Mouse (Mus musculus): ENCODE measurements around the gene Gm20390. TPM values are rescaled to one million over a fixed set of nuclear protein-coding genes. Genes with fewer than 3 reads are reported as not detected.

Gm20390 gene
- total and polyA plus RNA-seq, 2 experiments = 36.2 to 46.7 TPM

- under 1% methylated on average over 65 of the region's 70 CpGs for WGBS
- H3K27me3 ChIP-seq (ENCODE audit: control insufficient read depth, insufficient read depth, low read length) = no peaks in the 10 kb centered on the region
- H3K4me1 ChIP-seq (ENCODE audit: control insufficient read depth, insufficient read depth, low read length) = peaks cover 20% of the 10 kb centered on the region
- peaks cover 18% of the 10 kb centered on the region for H3K79me2 ChIP-seq (ENCODE audit: control insufficient read depth, insufficient read depth, low read length)
- peak within 1 kb of the TSS; percentile 84 for H3K4me3 ChIP-seq (ENCODE audit: insufficient read depth, low read depth, low read length)
- H3K36me3 ChIP-seq (ENCODE audit: control insufficient read depth, insufficient read depth, low read length) = no peaks in the 10 kb centered on the region
- H3K27ac ChIP-seq (replicated peaks; ENCODE audit: insufficient read depth, low read depth, low read length) = peak within 1 kb of the TSS; percentile 99
- TF ChIP-seq POLR2A (IDR thresholded peaks at IDR 0.05; ENCODE audit: extremely low read depth, insufficient read depth, low read length) (peak; percentile 78), CTCF (IDR thresholded peaks at IDR 0.05; ENCODE audit: low read depth, low read length) (no peak)
- peak; percentile 84 for DNase-seq (ENCODE audit: extremely low read depth, low read depth, low spot score)
- peak within 1 kb of the TSS; percentile 96 for H3K9ac ChIP-seq (ENCODE audit: low read depth, low read length)
Observed at GRCm38 (mm10) chr11:93995720-93996305, 27.7 kb upstream of the Gm20390 start, which contains the start of gene Spag9. TSS of gene Spag9 (plus strand) at chr11:93996091.

- Histone ChIP-seq H3K4me3 (ENCODE audit: insufficient read depth, low read depth, low read length) (peak overlapping the region; percentile 69), H3K4me1 (ENCODE audit: control insufficient read depth, insufficient read depth, low read length) (peaks cover 18% of the 10 kb centered on the region), H3K27me3 (ENCODE audit: control insufficient read depth, insufficient read depth, low read length) (no peaks in the 10 kb centered on the region), H3K27ac (replicated peaks; ENCODE audit: insufficient read depth, low read depth, low read length) (peak overlapping the region; percentile 99), H3K9ac (ENCODE audit: low read depth, low read length) (peak overlapping the region; percentile 91), H3K79me2 (ENCODE audit: control insufficient read depth, insufficient read depth, low read length) (peaks cover 16% of the 10 kb centered on the region), H3K36me3 (ENCODE audit: control insufficient read depth, insufficient read depth, low read length) (no peaks in the 10 kb centered on the region)
- WGBS = 6% methylated on average over 15 of the region's 15 CpGs
- TF ChIP-seq POLR2A (IDR thresholded peaks at IDR 0.05; ENCODE audit: extremely low read depth, insufficient read depth, low read length) = 0 out of 2 replicates have a peak, but pooled peaks have one; percentile 4
- TF ChIP-seq CTCF (IDR thresholded peaks at IDR 0.05; ENCODE audit: low read depth, low read length) = no peak
- peak; percentile 76 for DNase-seq (ENCODE audit: extremely low read depth, low read depth, low spot score)
Observed at GRCm38 (mm10) chr11:93995111-93995719, 27.1 kb upstream of the Gm20390 start.

- TF ChIP-seq CTCF (IDR thresholded peaks at IDR 0.05; ENCODE audit: low read depth, low read length) = no peak
- no peak for TF ChIP-seq POLR2A (IDR thresholded peaks at IDR 0.05; ENCODE audit: extremely low read depth, insufficient read depth, low read length)
- 12% methylated on average over 5 of the region's 5 CpGs for WGBS
- H3K79me2 ChIP-seq (ENCODE audit: control insufficient read depth, insufficient read depth, low read length) = peaks cover 13% of the 10 kb centered on the region
- peaks cover 15% of the 10 kb centered on the region; the same call in 1 of the 2 replicates for H3K4me1 ChIP-seq (ENCODE audit: control insufficient read depth, insufficient read depth, low read length)
- DNase-seq (ENCODE audit: extremely low read depth, low read depth, low spot score) = peak; percentile 66
- H3K27ac ChIP-seq (replicated peaks; ENCODE audit: insufficient read depth, low read depth, low read length) = peak overlapping the region; percentile 99
- no peaks in the 10 kb centered on the region for H3K27me3 ChIP-seq (ENCODE audit: control insufficient read depth, insufficient read depth, low read length)
- H3K9ac ChIP-seq (ENCODE audit: low read depth, low read length) = peak overlapping the region; percentile 91
- peak overlapping the region; percentile 69 for H3K4me3 ChIP-seq (ENCODE audit: insufficient read depth, low read depth, low read length)
- no peaks in the 10 kb centered on the region for H3K36me3 ChIP-seq (ENCODE audit: control insufficient read depth, insufficient read depth, low read length)
Observed at GRCm38 (mm10) chr11:93994531-93994930, 26.4 kb upstream of the Gm20390 start.

GRCm38 (mm10) chr11:93988328-93989062, 20.4 kb upstream of the Gm20390 start:
- H3K4me3 ChIP-seq (ENCODE audit: insufficient read depth, low read depth, low read length) = no peak overlapping the region
- H3K4me1 ChIP-seq (ENCODE audit: control insufficient read depth, insufficient read depth, low read length) = peaks cover 6% of the 10 kb centered on the region; the same call in 1 of the 2 replicates
- no peaks in the 10 kb centered on the region for H3K27me3 ChIP-seq (ENCODE audit: control insufficient read depth, insufficient read depth, low read length)
- 59% methylated on average over 12 of the region's 12 CpGs for WGBS
- no peaks in the 10 kb centered on the region for H3K79me2 ChIP-seq (ENCODE audit: control insufficient read depth, insufficient read depth, low read length)
- H3K27ac ChIP-seq (replicated peaks; ENCODE audit: insufficient read depth, low read depth, low read length) = peak overlapping the region; percentile 64
- H3K9ac ChIP-seq (ENCODE audit: low read depth, low read length) = 0 out of 2 replicates have a peak overlapping the region, but pooled peaks have one; percentile 13
- H3K36me3 ChIP-seq (ENCODE audit: control insufficient read depth, insufficient read depth, low read length) = no peaks in the 10 kb centered on the region
- TF ChIP-seq POLR2A (IDR thresholded peaks at IDR 0.05; ENCODE audit: extremely low read depth, insufficient read depth, low read length) (no peak), CTCF (IDR thresholded peaks at IDR 0.05; ENCODE audit: low read depth, low read length) (no peak)
- no peak for DNase-seq (ENCODE audit: extremely low read depth, low read depth, low spot score)

GRCm38 (mm10) chr11:93987625-93988327, 19.7 kb upstream of the Gm20390 start:
- H3K79me2 ChIP-seq (ENCODE audit: control insufficient read depth, insufficient read depth, low read length) = no peaks in the 10 kb centered on the region
- H3K4me1 ChIP-seq (ENCODE audit: control insufficient read depth, insufficient read depth, low read length) = peaks cover 6% of the 10 kb centered on the region; the same call in 1 of the 2 replicates
- no peak overlapping the region for H3K9ac ChIP-seq (ENCODE audit: low read depth, low read length)
- H3K27ac ChIP-seq (replicated peaks; ENCODE audit: insufficient read depth, low read depth, low read length) = peak overlapping the region; percentile 73
- no peaks in the 10 kb centered on the region for H3K27me3 ChIP-seq (ENCODE audit: control insufficient read depth, insufficient read depth, low read length)
- no peaks in the 10 kb centered on the region for H3K36me3 ChIP-seq (ENCODE audit: control insufficient read depth, insufficient read depth, low read length)
- 44% methylated on average over 8 of the region's 8 CpGs for WGBS
- peak; percentile 59 for DNase-seq (ENCODE audit: extremely low read depth, low read depth, low spot score)
- H3K4me3 ChIP-seq (ENCODE audit: insufficient read depth, low read depth, low read length) = no peak overlapping the region
- no peak for TF ChIP-seq POLR2A (IDR thresholded peaks at IDR 0.05; ENCODE audit: extremely low read depth, insufficient read depth, low read length)
- TF ChIP-seq CTCF (IDR thresholded peaks at IDR 0.05; ENCODE audit: low read depth, low read length) = no peak

Measured in liver, adult 2 months (tissue).